Mouse (Mus musculus): ENCODE data around the gene Arid3a. TPM values are rescaled to one million over a fixed set of nuclear protein-coding genes. Genes with fewer than 3 reads are reported as not detected.
"Not testable (repeated sequence)": the region's sequence is repeated elsewhere in the genome, so short reads cannot be mapped to it uniquely, and the experiment has no call there.

Gene Arid3a
- 11.5 and 16.0 TPM in 2 replicates for total RNA-seq (2017)

DNA sequence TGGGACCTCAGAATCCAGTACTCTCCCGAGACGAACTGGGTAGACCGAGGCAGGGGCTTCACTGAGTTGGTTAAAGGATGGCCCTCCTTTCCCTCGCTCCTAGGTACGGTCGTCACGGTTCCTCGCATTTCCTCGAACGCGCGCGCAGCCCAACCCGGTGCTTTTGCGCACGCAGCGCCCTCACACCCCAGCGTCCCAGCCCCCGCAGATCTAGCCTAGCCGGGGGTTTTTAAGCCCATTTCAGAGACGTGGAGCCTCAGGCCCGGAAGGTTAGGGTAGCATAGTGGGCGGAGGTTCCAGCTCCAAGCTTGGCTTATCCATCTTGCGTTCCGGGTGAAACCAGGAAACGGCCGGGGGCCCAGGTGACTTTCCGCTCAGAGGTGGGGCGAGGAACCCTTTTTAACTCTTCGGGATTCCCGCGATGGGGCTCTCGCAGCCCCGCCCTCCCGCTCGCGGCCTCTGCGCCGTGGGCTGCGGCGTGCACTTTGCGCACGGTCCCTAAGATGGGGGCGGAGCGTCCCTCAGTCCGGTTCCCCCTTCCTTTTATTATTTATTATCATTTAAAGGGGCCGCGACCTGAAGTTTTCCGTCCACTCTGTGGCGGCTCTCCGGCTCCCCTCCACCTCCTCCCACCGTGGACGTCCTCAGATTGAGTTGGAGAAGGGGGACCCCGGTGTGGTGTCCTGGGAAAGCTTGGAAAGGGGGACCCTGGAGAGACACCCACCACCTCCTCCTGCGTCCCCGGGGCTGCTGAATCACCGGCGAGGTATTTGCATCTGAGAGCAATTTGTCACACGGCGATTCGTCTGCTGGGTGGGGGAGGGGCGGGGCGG lies at the start of gene Arid3a:
Gene Arid3a (plus strand): TSS at position 553 of the 833 bp plus-strand sequence.
- ATAC-seq (replicated peaks; ENCODE audit: low read depth, poor library complexity, severe bottlenecking) = peak; percentile 61

DNA sequence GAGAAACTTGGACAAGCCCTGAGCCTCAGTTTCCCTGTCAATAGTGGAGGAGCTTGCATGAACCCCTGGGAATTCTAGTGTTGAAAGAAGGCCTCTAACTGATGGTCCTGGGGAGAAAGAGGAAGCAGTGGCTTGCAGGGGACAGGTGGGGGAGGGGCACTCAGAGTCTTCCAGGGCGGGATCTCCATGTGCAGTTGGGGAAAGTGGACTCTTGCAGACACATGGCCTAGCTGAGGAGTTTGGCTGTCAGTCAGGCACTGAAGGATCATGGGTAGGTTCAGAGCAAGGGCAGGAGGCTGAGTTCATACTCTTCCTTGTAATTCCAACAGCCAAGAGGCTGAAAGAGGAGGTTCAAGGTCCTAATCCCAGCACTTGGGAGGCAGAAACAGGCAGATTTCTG lies 49.7 kb upstream of the Arid3a start:
- ATAC-seq (replicated peaks; ENCODE audit: low read depth, poor library complexity, severe bottlenecking) = peak; percentile 34

DNA sequence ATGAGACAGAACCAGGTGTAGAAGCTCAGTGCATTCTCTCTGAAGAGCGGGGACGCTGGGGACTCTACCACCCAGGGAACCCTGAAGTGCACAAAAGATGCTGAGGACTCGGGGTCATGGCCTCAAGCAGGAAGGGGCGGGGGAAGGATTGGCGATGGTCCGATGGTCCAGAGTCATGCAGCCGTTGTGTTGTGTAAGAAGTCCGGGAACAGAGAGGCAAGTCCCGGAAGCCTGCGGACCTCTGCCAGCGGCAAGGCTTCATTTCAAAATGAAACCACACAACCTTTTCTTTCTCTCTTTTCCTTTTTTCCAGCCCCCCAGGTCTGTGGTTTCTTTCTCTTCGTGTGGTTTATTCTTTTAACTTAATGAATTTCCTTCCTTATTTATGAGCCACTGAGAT lies 49.1 kb upstream of the Arid3a start:
- ATAC-seq (replicated peaks; ENCODE audit: low read depth, poor library complexity, severe bottlenecking) = peak; percentile 59

GRCm38 (mm10) chr10:79879527-79879926 lies 47.3 kb upstream of the Arid3a start:
- no peak for ATAC-seq (replicated peaks; ENCODE audit: low read depth, poor library complexity, severe bottlenecking)

DNA sequence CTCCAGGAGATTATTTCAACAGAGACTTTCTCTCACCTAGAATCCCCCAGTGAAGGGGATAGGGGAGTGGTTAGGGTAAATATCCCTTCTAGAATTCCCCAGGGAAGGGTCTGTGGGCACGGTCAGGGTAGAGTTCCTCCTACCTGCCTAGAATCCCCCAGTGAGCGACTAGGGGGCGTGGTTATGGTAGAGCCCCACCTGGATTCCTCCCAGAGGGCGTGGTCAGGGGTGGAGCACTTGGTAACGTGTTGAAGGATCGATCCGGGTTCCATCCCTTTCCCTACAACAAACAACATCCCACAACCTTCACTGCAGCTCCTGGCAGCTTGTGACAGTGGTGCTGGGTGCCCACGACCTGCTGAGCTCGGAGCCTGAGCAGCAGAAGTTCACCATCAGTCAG lies 46.1 kb upstream of the Arid3a start:
- ATAC-seq (replicated peaks; ENCODE audit: low read depth, poor library complexity, severe bottlenecking) = no peak

DNA sequence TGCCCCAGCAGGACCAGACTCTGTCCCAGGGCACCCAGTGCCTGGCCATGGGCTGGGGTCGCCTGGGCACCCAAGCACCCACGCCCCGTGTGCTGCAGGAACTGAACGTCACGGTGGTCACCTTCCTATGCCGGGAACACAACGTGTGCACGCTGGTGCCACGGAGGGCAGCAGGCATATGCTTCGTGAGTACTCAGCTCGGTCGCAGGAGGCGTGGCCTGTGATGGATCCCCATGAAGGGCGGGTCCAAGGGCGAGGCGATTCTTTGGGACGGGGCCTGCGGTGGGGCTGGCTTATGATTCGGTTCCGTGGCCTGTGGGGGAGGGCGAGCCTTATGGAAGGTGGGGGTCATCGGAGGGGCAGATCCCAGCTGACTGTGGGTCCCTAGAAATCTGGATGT lies 44.9 kb upstream of the Arid3a start:
- peak; percentile 23; the same call in 1 of the 2 replicates for ATAC-seq (replicated peaks; ENCODE audit: low read depth, poor library complexity, severe bottlenecking)

DNA sequence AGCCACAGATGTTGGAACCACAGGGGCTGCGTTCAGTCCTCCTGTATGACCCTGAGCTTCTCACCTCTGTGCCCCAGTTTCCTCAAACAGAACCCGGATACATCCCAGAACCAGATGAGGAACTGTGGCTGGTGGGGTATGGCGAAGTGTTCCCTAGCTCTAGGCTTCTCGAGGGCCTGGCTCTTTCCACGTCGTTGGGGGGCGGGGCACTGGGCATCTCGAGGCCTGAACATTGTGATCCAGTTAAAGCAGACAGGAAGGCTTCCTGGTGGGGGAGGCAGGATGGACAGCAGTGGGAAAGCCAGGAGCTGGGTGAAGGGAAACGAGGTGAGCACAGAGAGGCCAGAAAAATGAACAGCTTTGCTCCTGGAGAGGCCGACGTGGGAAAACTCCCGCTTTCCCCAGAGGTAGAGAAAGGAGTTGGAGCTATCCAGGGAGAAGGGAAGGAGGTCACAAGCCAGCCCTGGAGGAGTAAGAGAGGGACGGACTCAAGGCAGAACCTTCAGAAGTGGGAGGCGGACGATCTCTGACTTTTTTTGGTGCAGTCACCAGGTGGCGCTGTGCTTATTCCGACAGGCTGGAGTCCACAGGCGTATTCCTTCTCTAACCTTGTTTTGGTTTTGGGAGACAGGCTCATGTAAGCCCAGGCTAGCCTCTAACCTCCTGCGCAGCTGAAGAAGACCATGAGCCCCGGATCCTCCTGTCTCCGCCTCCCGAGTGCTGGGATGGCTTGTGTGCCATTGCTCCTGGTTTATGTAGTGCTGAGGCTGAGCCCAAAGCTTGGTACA lies 43.4 kb upstream of the Arid3a start:
- ATAC-seq (replicated peaks; ENCODE audit: low read depth, poor library complexity, severe bottlenecking) = peak; percentile 34

DNA sequence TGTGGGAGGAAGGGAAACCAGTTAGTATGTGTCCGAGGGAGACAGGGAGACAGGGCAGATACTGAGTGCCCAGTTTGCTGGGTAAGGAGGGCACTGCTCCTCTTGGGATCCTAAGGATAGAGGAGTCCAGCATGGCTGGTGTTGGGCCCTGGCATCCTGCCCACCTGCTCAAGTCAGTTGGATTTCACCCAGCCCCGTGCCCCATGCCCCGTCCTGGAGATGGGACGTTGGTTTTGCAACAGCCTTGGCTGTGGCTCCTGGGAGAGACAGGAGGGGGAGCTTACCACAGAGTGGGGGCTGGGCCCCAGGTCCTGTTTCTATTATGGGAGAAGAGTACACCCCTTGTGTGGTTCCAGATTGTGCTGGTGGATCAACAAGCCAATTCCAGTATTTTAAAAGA lies 42.4 kb upstream of the Arid3a start:
- ATAC-seq (replicated peaks; ENCODE audit: low read depth, poor library complexity, severe bottlenecking) = peak; percentile 31; the same call in 1 of the 2 replicates

DNA sequence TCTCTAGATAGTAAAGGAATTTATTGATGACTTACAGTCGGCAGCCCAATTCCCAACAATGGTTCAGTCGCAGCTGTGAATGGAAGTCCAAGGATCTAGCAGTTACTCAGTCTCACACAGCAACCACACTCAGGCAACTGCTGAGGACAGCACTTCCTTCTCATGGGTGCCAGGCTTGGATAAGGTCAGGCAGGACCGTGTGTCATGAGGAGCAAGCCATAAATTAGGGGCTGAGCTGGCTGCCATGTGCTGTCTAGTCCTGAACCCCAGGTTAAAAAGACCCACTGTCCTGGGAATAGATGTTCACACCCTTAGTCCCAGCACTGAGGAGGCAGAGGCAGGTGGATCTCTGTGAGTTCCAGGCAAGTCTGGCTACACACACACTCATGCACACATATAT lies 41.9 kb upstream of the Arid3a start:
- not testable (repeated sequence) for ATAC-seq (replicated peaks; ENCODE audit: low read depth, poor library complexity, severe bottlenecking)

- peak; percentile 24 for ATAC-seq (replicated peaks; ENCODE audit: low read depth, poor library complexity, severe bottlenecking)
Observed at GRCm38 (mm10) chr10:79886054-79886453, 40.8 kb upstream of the Arid3a start, which contains the start of gene Elane. Gene Elane, plus strand, starts transcription at chr10:79886247.

DNA sequence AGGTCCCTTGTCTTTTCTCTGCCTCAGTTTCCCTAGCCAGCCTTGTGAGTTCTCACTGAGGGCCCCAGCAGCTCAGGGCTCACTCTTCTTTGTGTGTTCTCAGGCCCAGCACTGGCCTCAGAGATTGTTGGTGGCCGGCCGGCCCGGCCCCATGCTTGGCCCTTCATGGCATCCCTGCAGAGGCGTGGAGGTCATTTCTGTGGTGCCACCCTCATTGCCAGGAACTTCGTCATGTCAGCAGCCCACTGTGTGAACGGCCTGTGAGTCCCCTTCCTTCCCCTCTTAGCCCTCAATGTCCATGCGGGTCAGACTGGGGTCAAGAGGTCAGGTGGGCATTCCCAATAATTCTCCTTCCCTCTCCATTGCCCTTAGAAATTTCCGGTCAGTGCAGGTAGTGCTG lies 40.2 kb upstream of the Arid3a start:
- ATAC-seq (replicated peaks; ENCODE audit: low read depth, poor library complexity, severe bottlenecking) = no peak

GRCm38 (mm10) chr10:79889386-79889785 lies 37.5 kb upstream of the Arid3a start:
- peak; percentile 19; the same call in 1 of the 2 replicates for ATAC-seq (replicated peaks; ENCODE audit: low read depth, poor library complexity, severe bottlenecking)

DNA sequence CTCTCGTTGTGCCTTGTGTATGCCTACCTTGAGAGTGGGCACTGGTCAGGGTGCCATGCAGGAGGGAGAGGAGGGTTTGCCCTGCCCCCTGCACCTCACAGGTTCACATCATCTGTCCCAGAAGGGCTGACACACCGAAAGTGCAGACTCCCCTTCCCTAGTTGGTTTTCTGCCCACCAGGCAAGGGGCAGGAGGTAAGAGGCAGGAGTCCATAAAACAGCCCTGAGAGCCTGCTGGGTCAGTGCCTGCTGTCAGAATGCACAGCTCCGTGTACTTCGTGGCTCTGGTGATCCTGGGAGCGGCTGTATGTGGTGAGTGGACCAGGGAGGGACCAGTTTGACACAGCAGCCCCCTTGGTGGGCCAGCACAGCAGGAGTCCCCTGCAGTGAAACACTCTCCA lies 36.2 kb upstream of the Arid3a start, which contains the start of gene Cfd:
Gene Cfd (plus strand): TSS at position 184 of the 400 bp plus-strand sequence.
- ATAC-seq (replicated peaks; ENCODE audit: low read depth, poor library complexity, severe bottlenecking) = no peak

GRCm38 (mm10) chr10:79892451-79893118 lies 34.3 kb upstream of the Arid3a start:
- ATAC-seq (replicated peaks; ENCODE audit: low read depth, poor library complexity, severe bottlenecking) = peak; percentile 70

- ATAC-seq (replicated peaks; ENCODE audit: low read depth, poor library complexity, severe bottlenecking) = no peak
Observed at GRCm38 (mm10) chr10:79896306-79896705, 30.5 kb upstream of the Arid3a start.

GRCm38 (mm10) chr10:79896814-79897213 lies 30.0 kb upstream of the Arid3a start:
- ATAC-seq (replicated peaks; ENCODE audit: low read depth, poor library complexity, severe bottlenecking) = no peak

GRCm38 (mm10) chr10:79897316-79898245 lies 29.3 kb upstream of the Arid3a start:
- ATAC-seq (replicated peaks; ENCODE audit: low read depth, poor library complexity, severe bottlenecking) = no peak

DNA sequence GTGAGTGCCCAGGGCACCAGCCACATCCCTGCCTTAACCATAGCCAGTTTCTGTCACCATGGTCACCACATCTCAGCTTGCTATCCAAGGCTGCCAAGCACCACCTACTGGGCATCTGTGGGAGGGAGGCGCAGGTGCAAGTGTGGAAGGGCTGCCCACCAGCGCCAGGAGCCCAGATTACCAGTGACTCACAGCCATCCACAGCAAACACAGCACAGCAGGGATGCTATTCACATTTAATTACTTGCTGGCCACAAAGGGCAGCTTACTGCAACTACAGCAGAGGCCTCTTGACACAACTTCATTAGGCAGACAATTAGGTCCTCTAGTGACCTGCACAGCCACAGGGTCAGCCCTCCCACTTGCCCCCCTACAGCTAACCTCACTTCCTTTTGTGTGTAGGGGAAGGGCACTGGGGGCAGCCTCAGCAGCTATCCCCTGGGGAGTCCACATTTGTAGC lies 25.9 kb upstream of the Arid3a start:
- peak; percentile 21; the same call in 1 of the 2 replicates for ATAC-seq (replicated peaks; ENCODE audit: low read depth, poor library complexity, severe bottlenecking)

- ATAC-seq (replicated peaks; ENCODE audit: low read depth, poor library complexity, severe bottlenecking) = no peak
Observed at GRCm38 (mm10) chr10:79906712-79907111, 20.1 kb upstream of the Arid3a start.

Measured in common myeloid progenitor, adult 5-6 weeks (primary cell).